Mouse (Mus musculus): ENCODE data around the gene Cma1.
"Not testable (repeated sequence)": the region's sequence is repeated elsewhere in the genome, so short reads cannot be mapped to it uniquely, and the experiment has no call there.

Gene Cma1

DNA sequence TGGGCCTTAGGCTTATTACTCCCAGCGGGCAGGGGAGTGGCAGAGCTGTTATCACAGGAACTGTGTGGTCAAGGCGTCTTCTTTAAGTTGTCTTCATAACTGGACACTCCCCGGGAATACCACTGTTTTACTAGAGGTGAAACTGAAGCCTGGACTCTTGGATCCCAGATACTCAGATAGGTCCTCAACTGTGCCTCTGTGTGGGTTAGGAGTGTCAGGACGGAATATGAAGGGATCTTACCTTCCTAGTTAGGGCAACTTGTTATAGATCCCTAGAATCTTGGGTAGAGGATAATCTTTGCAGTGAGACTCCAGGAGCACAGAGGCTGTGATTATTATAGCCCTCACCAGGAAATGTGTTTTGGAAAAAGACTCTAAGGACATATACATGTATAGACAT, at the start of gene Cma1:
TSS of gene Cma1 (minus strand) at position 101 of the 400 bp plus-strand sequence.
- no peaks in the 10 kb centered on the region for H3K4me1 ChIP-seq (replicated peaks; ENCODE audit: low read depth, low read length)
- no peaks in the 10 kb centered on the region for H3K36me3 ChIP-seq (ENCODE audit: insufficient read depth, low read length)
- H3K9me3 ChIP-seq (ENCODE audit: low read length) = no peaks in the 10 kb centered on the region
- H3K4me3 ChIP-seq (replicated peaks; ENCODE audit: low read length) = no peak within 1 kb of the TSS
- TF ChIP-seq CTCF (conservative IDR thresholded peaks at IDR 0.05; ENCODE audit: low read length) (no peak), NANOG (IDR thresholded peaks at IDR 0.05; ENCODE audit: borderline replicate concordance, low read length) (no peak), POU5F1 (IDR thresholded peaks at IDR 0.05; ENCODE audit: borderline replicate concordance, low read length) (no peak)
- H3K27me3 ChIP-seq (ENCODE audit: insufficient read depth, low read length) = peaks cover 44% of the 10 kb centered on the region

DNA sequence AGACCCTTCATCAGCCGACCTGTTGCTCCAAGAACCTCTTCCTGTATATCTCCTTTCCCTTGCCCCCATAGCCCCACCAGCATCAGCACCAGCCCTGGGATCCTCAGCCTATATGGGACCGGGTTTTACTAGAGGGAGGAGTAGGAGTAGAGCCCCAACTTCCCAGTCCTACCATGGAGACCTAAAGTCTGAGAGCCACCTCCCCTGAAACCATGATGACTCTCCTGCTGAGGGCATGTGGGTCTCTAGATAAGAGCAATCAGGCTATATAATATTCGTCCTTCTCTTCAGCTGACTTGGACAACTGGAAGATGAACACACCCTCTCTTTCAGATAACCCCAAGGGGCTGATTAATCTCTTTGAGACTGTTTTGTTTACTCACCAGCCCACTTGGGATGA, 43.0 kb upstream of the Cma1 start:
- H3K9me3 ChIP-seq (ENCODE audit: low read length); H3K27me3 ChIP-seq (ENCODE audit: insufficient read depth, low read length); H3K4me3 ChIP-seq (replicated peaks; ENCODE audit: low read length); H3K4me1 ChIP-seq (replicated peaks; ENCODE audit: low read depth, low read length); H3K36me3 ChIP-seq (ENCODE audit: insufficient read depth, low read length): not testable (repeated sequence)

DNA sequence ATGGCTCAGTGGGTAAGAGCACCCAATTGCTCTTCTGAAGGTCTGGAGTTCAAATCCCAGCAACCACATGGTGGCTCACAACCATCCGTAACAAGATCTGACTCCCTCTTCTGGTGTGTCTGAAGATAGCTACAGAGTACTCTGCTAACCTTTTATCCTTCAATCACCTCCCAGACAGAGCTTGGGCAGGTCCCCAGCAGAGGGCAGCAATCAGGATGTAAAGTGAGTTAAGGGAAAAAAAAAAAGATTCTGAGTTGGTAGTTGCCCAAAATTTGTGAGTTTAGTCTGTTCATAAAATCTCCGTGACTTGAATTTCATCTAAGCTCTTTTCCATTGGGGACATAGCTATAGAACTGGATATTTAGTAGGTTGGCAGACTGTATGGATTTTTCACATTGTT, 19.4 kb upstream of the Cma1 start:
- not testable (repeated sequence) for H3K4me3 ChIP-seq (replicated peaks; ENCODE audit: low read length); H3K9me3 ChIP-seq (ENCODE audit: low read length); H3K36me3 ChIP-seq (ENCODE audit: insufficient read depth, low read length)
- peaks cover 18% of the 10 kb centered on the region for H3K4me1 ChIP-seq (replicated peaks; ENCODE audit: low read depth, low read length)
- TF ChIP-seq CTCF (conservative IDR thresholded peaks at IDR 0.05; ENCODE audit: low read length) = peak; percentile 58
- H3K27me3 ChIP-seq (ENCODE audit: insufficient read depth, low read length) = peaks cover 12% of the 10 kb centered on the region

DNA sequence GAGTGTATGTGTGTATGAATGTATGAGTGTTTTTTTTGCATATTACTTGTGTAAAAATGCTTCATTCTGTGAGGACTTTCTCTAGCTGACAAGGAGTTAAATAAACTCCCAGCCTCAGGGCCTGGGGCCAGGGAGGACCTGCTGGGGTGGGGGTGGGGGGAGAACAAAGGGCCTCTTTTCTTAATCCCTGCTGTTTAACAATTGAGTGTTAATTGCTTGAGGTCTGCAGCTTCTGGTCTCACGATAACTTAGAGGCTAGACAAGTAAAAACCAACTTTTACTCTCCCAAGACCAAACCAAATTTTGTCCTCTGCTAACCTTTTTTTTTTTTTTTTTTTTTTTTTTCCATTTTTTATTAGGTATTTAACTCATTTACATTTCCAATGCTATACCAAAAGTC, 18.8 kb upstream of the Cma1 start:
- peaks cover 7% of the 10 kb centered on the region; the same call in 1 of the 2 replicates for H3K9me3 ChIP-seq (ENCODE audit: low read length)
- H3K27me3 ChIP-seq (ENCODE audit: insufficient read depth, low read length) = peaks cover 16% of the 10 kb centered on the region
- H3K4me3 ChIP-seq (replicated peaks; ENCODE audit: low read length) = no peak overlapping the region
- H3K4me1 ChIP-seq (replicated peaks; ENCODE audit: low read depth, low read length) = peaks cover 18% of the 10 kb centered on the region
- H3K36me3 ChIP-seq (ENCODE audit: insufficient read depth, low read length) = no peaks in the 10 kb centered on the region
- TF ChIP-seq POU5F1 (IDR thresholded peaks at IDR 0.05; ENCODE audit: borderline replicate concordance, low read length) (no peak), NANOG (IDR thresholded peaks at IDR 0.05; ENCODE audit: borderline replicate concordance, low read length) (peak; percentile 22; the same call in 1 of the 2 replicates)

DNA sequence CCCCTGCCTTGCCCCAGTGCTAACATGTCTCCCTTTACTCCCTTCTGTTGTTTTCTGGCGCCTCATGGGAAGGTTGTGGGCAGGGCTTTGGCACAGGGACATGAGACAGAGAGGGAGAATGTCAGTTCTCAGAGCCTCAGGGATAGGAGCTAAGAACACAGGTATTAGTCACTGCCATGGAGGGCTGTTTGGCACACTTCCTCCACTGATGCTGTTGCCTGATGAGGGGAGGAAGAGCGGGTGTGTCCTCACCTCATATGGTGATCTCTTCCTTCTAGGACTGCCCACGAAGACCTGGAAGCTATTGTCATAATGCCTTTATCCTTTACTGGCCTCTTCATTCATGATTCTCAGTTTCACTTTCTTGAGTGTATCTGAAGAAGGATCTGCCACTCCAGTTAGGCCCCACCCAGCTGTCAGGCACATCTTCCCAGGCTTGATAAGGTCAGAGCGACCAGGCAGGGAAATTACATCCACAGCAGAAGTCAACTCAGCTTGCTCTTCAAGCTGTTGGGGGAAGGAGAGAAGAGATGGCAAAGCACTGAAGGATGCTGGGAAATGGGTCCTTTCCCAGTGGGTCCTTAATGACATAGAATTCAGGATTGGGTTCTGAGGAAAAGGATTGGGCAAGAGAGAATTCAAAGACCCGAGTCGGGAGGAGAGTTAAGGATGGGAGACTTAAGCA, 6.0 kb upstream of the Cma1 start, which contains the start of gene Cma2:
TSS of gene Cma2 (plus strand) at position 635 of the 685 bp plus-strand sequence.
- Histone ChIP-seq H3K36me3 (ENCODE audit: insufficient read depth, low read length) (no peaks in the 10 kb centered on the region), H3K9me3 (ENCODE audit: low read length) (no peaks in the 10 kb centered on the region), H3K4me1 (replicated peaks; ENCODE audit: low read depth, low read length) (no peaks in the 10 kb centered on the region), H3K27me3 (ENCODE audit: insufficient read depth, low read length) (peaks cover 35% of the 10 kb centered on the region), H3K4me3 (replicated peaks; ENCODE audit: low read length) (no peak within 1 kb of the TSS)
- TF ChIP-seq NANOG (IDR thresholded peaks at IDR 0.05; ENCODE audit: borderline replicate concordance, low read length) = no peak
- TF ChIP-seq POU5F1 (IDR thresholded peaks at IDR 0.05; ENCODE audit: borderline replicate concordance, low read length) = no peak
- TF ChIP-seq CTCF (conservative IDR thresholded peaks at IDR 0.05; ENCODE audit: low read length) = no peak

DNA sequence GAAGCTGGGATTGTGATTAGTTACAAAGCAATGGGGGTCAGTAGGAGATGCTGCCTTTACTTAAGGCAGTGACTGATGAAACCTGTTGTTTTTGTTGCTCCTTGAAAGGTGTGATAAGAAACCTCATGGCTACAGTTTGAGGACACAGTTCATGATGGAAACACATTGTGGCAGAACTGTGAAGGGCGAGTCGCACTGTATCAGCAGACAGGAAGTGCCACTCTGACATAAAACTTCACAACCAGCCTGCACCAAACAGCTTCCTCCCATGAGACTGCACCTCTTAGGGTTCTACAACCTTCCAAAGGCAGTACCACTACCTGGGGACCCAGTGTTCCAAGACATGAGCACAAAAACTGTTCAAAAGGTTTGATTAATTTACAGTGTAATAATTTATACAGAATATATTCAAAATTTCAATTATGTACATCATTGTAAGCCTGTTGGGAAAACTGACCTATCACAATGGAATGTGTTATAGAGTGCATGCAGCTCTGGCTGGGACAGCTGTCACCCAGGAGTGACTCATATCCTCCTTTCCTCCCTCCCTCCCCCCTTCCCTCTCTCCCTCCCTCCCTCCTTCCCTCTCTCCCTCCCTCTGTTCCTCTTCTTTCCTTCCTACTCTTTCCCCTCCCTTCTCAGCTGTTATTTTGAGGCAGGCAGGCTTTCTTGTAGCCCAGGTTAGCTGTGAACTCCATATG, 1.9 kb upstream of the Cma1 start:
- Histone ChIP-seq H3K9me3 (ENCODE audit: low read length) (no peaks in the 10 kb centered on the region), H3K4me1 (replicated peaks; ENCODE audit: low read depth, low read length) (no peaks in the 10 kb centered on the region), H3K36me3 (ENCODE audit: insufficient read depth, low read length) (no peaks in the 10 kb centered on the region), H3K4me3 (replicated peaks; ENCODE audit: low read length) (no peak overlapping the region), H3K27me3 (ENCODE audit: insufficient read depth, low read length) (peaks cover 52% of the 10 kb centered on the region)
- TF ChIP-seq NANOG (IDR thresholded peaks at IDR 0.05; ENCODE audit: borderline replicate concordance, low read length) (no peak), POU5F1 (IDR thresholded peaks at IDR 0.05; ENCODE audit: borderline replicate concordance, low read length) (no peak), CTCF (conservative IDR thresholded peaks at IDR 0.05; ENCODE audit: low read length) (no peak)

DNA sequence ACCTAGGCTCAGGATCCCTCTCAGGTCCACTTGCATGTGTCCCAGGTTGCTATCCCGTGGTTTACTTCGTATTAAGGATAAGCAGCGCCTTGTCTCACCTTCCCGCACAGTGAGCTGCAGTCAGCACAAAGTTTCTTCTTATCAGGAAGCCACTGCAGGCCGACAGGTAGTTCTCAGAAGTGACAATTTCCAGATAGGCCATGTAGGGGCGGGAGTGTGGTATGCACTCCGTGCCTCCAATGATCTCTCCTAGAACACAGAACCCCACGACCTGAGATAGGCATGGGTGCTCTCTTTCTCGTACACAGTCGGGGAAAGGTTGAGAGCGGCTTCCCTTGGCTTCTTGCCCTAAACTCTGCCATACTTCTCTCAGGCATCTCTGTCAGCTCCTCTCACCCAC, 874 bp downstream of the Cma1 start:
- TF ChIP-seq CTCF (conservative IDR thresholded peaks at IDR 0.05; ENCODE audit: low read length) = no peak
- no peak for TF ChIP-seq NANOG (IDR thresholded peaks at IDR 0.05; ENCODE audit: borderline replicate concordance, low read length)
- no peak for TF ChIP-seq POU5F1 (IDR thresholded peaks at IDR 0.05; ENCODE audit: borderline replicate concordance, low read length)
- H3K4me1 ChIP-seq (replicated peaks; ENCODE audit: low read depth, low read length) = no peaks in the 10 kb centered on the region
- no peaks in the 10 kb centered on the region for H3K36me3 ChIP-seq (ENCODE audit: insufficient read depth, low read length)
- no peak overlapping the region for H3K4me3 ChIP-seq (replicated peaks; ENCODE audit: low read length)
- H3K9me3 ChIP-seq (ENCODE audit: low read length) = no peaks in the 10 kb centered on the region
- peaks cover 46% of the 10 kb centered on the region for H3K27me3 ChIP-seq (ENCODE audit: insufficient read depth, low read length)

DNA sequence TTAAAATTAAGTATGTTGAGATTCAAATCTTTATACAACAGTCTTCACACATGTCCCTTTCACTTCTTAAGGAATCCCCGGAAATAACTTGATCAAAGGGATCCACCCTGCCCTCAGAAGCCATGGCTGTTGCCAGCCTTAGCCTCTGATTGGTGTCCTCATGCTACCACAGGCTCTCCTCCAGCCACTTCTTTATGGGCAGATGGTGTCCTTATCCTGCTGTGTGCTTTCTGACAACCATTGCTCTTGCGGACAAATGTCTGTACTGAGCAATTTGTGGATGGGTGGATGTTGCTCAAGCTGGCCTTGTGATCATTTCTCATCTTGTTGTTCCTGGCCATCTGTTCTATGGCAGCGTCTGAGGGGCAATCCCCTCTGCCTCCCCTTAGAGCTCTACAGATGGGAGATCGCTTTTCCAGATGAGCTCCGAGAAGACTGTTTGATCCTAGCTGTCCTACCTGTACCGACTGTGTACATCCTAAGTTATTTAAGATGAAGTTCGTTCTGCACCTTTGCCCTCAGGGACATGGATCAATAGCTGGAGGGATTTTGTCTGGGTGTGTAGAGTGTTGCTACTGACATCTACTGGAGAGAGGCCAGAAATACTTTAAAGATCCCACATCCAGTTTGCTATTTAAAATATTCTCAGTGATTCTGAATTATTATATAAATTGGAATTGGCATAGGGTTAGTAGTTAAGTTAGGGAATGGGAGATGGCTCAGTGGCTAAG, 4.2 kb downstream of the Cma1 start:
- H3K9me3 ChIP-seq (ENCODE audit: low read length) = no peaks in the 10 kb centered on the region
- peaks cover 31% of the 10 kb centered on the region for H3K27me3 ChIP-seq (ENCODE audit: insufficient read depth, low read length)
- no peaks in the 10 kb centered on the region for H3K4me1 ChIP-seq (replicated peaks; ENCODE audit: low read depth, low read length)
- peak; percentile 8; the same call in 1 of the 2 replicates for TF ChIP-seq CTCF (conservative IDR thresholded peaks at IDR 0.05; ENCODE audit: low read length)
- TF ChIP-seq NANOG (IDR thresholded peaks at IDR 0.05; ENCODE audit: borderline replicate concordance, low read length) = no peak
- H3K36me3 ChIP-seq (ENCODE audit: insufficient read depth, low read length) = no peaks in the 10 kb centered on the region
- H3K4me3 ChIP-seq (replicated peaks; ENCODE audit: low read length) = no peak overlapping the region

Measured in E14TG2a.4 (cell line).